Mouse (Mus musculus) lung, postnatal 25 days (tissue): Measurements from ENCODE around the gene Hdac1.
"Not testable (repeated sequence)": the region's sequence is repeated elsewhere in the genome, so short reads cannot be mapped to it uniquely, and the experiment has no call there.

Experiments
- DNase-seq: peaks from one replicate; pipeline ENCODE4 v3.0.0; 2022; ENCODE audit warnings: low spot score

The Hdac1 gene

GRCm38 (mm10) chr4:129558321-129558955 lies 15.9 kb upstream of the Hdac1 start:
- no peak for DNase-seq

DNA sequence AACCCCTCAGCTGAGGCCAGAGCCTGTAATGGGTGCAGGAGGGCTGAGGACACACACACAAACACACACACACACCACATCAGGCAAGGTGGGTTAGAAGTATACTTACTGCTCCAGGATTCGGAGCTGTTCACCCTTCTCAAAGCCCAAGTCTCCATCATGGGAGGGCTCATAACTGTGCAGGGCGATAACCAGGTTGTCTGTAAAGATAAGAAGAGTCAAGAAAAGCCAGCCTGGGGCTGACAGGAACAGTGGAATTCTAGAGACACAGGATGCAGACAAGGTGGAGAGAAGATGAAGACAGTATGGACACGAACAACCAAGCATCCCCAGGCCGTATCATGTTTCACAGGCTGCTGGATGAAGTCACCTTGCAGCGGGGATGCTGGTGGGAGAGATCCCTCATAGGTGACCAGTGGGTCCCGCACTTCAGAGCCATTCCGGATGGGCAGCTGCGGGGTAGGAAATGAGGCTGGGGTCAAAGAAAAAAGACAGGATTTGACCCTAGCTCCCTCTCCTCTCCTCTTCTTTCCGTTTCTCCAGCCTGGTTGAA lies 14.8 kb upstream of the Hdac1 start:
- no peak for DNase-seq

- peak; percentile 91 for DNase-seq
Measured at GRCm38 (mm10) chr4:129556532-129557223, 14.2 kb upstream of the Hdac1 start.

- DNase-seq = no peak
Measured at GRCm38 (mm10) chr4:129555862-129556531, 13.5 kb upstream of the Hdac1 start.

- DNase-seq = peak; percentile 52
Measured at GRCm38 (mm10) chr4:129555421-129555861, 12.9 kb upstream of the Hdac1 start.

DNA sequence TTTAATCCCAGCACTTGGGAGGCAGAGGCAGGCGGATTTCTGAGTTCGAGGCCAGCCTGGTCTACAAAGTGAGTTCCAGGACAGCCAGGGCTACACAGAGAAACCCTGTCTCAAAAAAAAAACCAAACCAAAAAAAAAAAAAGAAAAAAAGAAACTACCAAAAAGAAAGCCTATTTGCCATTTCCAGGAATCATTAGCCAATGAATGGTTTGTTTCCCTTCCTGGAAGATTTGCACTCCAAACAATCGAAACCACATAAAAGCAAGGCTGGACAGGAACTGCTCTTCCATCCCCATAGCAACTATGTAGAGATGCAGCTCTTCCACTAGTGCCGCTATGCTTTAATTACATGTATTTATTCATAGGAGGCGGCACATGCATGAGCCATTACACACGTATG lies 12.0 kb upstream of the Hdac1 start:
- not testable (repeated sequence) for DNase-seq

GRCm38 (mm10) chr4:129550295-129550694 lies 7.8 kb upstream of the Hdac1 start:
- no peak for DNase-seq

DNA sequence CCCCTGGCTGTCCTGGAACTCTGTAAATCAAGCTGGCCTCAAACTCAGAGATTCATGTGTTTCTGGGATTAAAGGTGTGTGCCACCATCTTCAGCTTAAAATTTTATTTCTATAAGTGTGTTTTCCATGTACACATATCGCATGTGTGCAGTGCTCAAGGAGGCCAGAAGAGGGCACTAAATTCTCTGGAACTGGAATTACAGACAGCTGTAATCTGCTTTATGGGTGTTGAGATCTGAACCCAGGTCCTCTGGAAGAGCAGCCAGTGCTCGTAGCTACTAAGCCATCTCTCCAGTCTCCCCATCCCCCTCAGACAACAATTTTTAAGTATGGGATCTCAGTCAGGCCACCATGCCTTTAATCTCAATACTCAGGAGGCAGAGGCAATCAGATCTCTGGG lies 6.8 kb upstream of the Hdac1 start:
- no peak for DNase-seq

DNA sequence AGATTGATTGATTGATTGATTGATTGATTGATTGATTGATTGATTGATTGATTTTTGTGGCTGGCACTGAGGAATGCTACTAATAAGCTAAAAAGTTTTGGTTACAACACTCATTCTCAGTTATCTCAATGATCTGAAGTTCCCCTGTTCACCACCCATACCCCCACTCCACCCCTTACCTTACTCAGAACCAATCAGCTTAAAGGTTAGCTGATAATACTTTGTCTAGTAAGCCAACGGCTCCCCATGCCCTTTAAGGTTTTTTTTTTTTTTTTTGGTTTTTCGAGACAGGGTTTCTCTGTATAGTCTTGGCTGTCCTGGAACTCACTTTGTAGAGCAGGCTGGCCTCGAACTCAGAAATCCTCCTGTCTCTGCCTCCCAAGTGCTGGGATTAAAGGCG lies 5.1 kb upstream of the Hdac1 start:
- not testable (repeated sequence) for DNase-seq

DNA sequence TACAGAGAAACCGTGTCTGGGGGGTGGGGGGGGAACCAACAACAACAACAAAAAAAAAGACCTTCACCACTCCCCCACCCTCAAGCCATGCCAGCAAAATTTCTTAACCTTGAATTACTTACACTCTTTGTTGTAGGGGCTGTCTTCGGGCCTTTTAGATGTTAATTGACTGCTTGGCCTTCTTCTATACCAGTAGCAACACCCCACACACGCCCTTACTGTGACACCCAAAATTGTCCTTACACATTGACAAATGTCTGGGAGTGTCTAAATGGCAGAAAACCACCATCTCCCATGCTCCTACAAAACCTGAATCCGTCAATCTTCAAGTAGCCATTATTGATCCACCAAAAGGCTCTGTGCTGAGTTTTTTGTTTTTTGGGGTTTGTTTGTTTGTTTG lies 1.6 kb upstream of the Hdac1 start:
- DNase-seq = no peak

DNA sequence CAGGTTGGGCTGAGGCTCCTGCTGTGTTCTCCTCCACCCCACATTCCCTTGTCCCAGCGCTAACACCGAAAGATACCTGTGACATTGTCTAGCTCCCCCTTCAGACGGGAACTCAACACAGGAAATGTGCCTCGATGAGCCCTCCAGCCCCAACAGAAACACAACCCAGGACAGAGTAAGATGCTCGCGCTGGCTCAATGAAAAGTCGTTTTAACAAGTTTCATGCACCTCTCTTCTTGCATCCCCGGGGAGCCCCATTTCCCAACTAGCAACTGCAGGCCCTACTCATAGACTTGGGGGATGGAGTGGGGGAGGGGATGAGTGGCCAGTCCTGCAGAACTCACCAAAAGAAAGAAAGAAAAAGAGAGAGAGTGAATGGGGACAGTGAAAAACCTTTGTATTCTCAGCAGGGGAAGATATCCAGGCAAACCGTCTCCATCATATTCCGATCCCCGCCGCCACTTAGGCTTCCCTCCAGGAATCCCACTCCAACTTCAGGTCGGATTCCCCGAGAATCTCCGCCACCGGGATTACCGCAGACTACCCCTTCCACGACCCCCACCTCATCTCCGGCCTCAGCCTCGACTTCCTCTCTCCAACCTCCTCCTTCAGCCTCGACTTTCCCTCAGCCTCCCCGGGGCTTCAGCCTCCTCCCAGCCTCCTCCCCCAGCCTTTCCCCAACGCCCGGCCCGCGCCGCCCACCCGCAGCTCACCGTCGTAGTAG lies 483 bp downstream of the Hdac1 start:
- no peak for DNase-seq

DNA sequence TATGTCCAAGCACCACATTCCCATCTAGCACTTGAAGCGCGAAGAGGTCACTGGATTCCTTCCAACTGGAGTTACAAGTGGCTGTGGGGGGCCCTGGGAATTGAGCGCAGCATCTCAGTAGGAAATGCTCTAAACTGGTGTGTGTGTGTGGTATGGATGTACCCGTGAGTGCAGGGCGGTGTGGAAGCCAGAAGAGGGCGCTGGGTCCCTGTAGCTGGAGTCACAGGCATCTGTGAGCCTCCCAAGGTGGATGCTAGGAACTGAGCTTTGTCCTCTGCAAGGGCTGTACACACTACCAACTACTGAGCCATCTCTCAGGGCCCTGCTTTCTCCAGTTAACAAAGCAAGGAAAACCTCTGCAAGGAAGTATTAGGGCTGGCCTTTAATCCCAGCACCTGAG lies 2.5 kb downstream of the Hdac1 start:
- DNase-seq = no peak

- DNase-seq = not testable (repeated sequence)
Measured at GRCm38 (mm10) chr4:129528901-129529300, 13.6 kb downstream of the Hdac1 start.

GRCm38 (mm10) chr4:129525889-129526288 lies 16.6 kb downstream of the Hdac1 start:
- no peak for DNase-seq

DNA sequence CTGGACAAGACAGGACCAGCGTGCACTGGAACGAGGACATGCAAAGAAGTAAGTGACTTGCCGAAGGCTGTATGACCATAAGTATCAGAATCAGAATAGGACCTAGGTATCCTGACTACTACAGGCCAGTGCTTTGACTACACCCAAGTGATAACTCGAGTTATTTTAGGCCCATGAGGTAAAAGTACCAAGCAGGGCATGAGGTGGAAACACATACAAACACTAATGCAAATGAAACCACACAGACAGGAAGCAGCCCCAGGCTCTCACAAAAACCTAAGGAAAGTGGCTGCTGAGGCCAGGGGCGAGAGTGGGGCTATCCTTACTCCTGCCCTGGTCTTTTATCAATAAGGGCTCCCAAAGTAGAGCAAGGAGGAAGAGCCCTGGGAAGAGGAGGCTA lies 17.2 kb downstream of the Hdac1 start:
- no peak for DNase-seq

DNA sequence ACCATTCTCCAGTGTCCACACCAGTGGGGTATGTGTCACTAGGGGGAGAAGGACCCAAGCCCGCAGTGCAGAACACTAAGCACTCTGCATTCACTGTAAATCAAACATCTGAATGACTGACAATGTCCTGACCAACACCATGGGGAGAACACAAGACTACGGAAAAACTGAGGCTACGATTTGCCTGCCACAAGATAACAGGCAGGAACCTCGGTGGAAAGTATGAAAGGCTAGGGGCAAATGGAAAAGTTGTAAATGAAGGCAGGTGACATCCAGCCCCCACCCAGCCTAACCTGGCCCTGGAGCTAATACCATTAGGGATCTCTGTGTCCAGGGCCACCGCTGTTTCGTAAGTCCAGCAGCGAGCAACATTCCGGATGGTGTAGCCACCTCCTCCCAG lies 24.0 kb downstream of the Hdac1 start:
- DNase-seq = no peak

DNA sequence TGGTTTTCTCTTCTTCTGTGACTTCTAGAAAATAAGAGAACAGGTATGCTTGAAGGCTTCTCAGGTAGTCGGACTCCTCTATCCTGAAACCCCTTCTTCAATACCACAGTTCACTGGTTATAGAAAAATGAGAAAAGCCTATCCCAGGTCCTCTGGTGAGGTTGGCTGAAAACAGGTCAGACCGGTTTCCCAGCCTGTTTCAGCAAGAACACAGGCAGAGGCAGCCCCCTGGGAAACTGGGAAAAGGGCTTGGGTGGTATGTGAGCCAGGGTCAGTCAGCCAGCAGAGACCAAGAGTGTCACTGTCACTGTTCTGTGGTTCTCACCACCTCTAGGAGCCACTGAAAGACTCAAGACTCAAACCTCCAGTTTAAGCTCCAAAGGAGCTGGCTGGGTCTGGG lies 25.6 kb downstream of the Hdac1 start:
- DNase-seq = peak; percentile 48

GRCm38 (mm10) chr4:129514300-129514898 lies 28.1 kb downstream of the Hdac1 start:
- DNase-seq = peak; percentile 40

DNA sequence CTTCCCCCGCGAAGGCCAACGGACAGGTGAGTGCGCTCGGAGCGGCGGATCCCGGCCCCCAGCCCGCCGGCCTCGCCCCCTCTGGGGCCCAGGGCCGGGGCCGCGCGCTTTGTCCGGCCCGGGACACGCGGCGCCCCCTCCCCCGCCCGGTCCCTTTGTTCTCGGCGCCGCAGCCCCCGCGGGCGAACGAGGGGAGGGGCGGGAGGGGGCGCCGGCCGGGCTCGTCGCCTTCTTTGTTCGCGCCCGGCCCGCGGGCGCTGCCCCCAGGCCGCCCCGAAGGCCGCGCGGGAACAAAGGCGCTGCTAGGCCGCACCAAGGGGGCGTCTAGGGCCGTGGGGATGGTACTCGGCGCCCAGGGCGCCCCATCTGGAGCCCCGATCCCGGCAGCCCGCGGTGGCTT lies 28.6 kb downstream of the Hdac1 start:
- no peak for DNase-seq

- peak; percentile 88 for DNase-seq
Measured at GRCm38 (mm10) chr4:129513086-129513767, 29.3 kb downstream of the Hdac1 start, which contains the start of gene Marcksl1. Gene Marcksl1, plus strand, starts transcription at chr4:129513581.

GRCm38 (mm10) chr4:129511413-129512096 lies 31.0 kb downstream of the Hdac1 start:
- no peak for DNase-seq
